Mouse (Mus musculus): ENCODE results near the gene Qsox1. TPM values are rescaled to one million over a fixed set of nuclear protein-coding genes. Genes with fewer than 3 reads are reported as not detected.
A peak's percentile ranks its signal among the peaks of the same experiment; 100 is the strongest.

Qsox1 gene
- polyA plus RNA-seq, 1 experiment from 2014 or later = 26.3 TPM

GRCm38 (mm10) chr1:155741988-155742387 is 70.7 kb downstream of the Qsox1 start:
- under 1% methylated on average over 26 of the region's 26 CpGs for WGBS
- H3K4me1 ChIP-seq (replicated peaks; ENCODE audit: control insufficient read depth, insufficient read depth, low read length) = peaks cover 15% of the 10 kb centered on the region
- H3K4me2 ChIP-seq = peak overlapping the region; percentile 97
- ATAC-seq (replicated peaks; ENCODE audit: low FRiP score) (peak; percentile 51), DNase-seq (ENCODE audit: low spot score) (peak; percentile 54)
- H3K36me3 ChIP-seq (ENCODE audit: control insufficient read depth, insufficient read depth, low read length) = no peaks in the 10 kb centered on the region
- peaks cover 92% of the 10 kb centered on the region for H3K27me3 ChIP-seq (replicated peaks; ENCODE audit: control insufficient read depth, insufficient read depth, low read length)
- no peak overlapping the region for H3K9ac ChIP-seq (ENCODE audit: low read depth, low read length)
- H3K4me3 ChIP-seq (ENCODE audit: low read depth, low read length) = peak overlapping the region; percentile 61
- no peak overlapping the region for H3K27ac ChIP-seq (ENCODE audit: low read depth, low read length)
- no peaks in the 10 kb centered on the region for H3K9me3 ChIP-seq (ENCODE audit: control insufficient read depth, low read length)

GRCm38 (mm10) chr1:155741378-155741945 is 71.2 kb downstream of the Qsox1 start:
- peaks cover 15% of the 10 kb centered on the region for H3K4me1 ChIP-seq (replicated peaks; ENCODE audit: control insufficient read depth, insufficient read depth, low read length)
- H3K27me3 ChIP-seq (replicated peaks; ENCODE audit: control insufficient read depth, insufficient read depth, low read length) = peaks cover 92% of the 10 kb centered on the region
- peak overlapping the region; percentile 97 for H3K4me2 ChIP-seq
- H3K27ac ChIP-seq (ENCODE audit: low read depth, low read length) = no peak overlapping the region
- no peak overlapping the region for H3K9ac ChIP-seq (ENCODE audit: low read depth, low read length)
- DNase-seq (ENCODE audit: low spot score) = peak; percentile 49
- peak overlapping the region; percentile 61 for H3K4me3 ChIP-seq (ENCODE audit: low read depth, low read length)
- H3K36me3 ChIP-seq (ENCODE audit: control insufficient read depth, insufficient read depth, low read length) = no peaks in the 10 kb centered on the region
- WGBS = 1% methylated on average over 34 of the region's 34 CpGs
- H3K9me3 ChIP-seq (ENCODE audit: control insufficient read depth, low read length) = no peaks in the 10 kb centered on the region
- ATAC-seq (replicated peaks; ENCODE audit: low FRiP score) = no peak

GRCm38 (mm10) chr1:155740622-155741377 is 71.9 kb downstream of the Qsox1 start:
- peak; percentile 55 for DNase-seq (ENCODE audit: low spot score)
- Histone ChIP-seq H3K4me1 (replicated peaks; ENCODE audit: control insufficient read depth, insufficient read depth, low read length) (peaks cover 15% of the 10 kb centered on the region), H3K27ac (ENCODE audit: low read depth, low read length) (no peak overlapping the region), H3K27me3 (replicated peaks; ENCODE audit: control insufficient read depth, insufficient read depth, low read length) (peaks cover 92% of the 10 kb centered on the region), H3K9ac (ENCODE audit: low read depth, low read length) (no peak overlapping the region), H3K4me2 (peak overlapping the region; percentile 97), H3K36me3 (ENCODE audit: control insufficient read depth, insufficient read depth, low read length) (no peaks in the 10 kb centered on the region), H3K4me3 (ENCODE audit: low read depth, low read length) (no peak overlapping the region; the same call in 1 of the 2 replicates), H3K9me3 (ENCODE audit: control insufficient read depth, low read length) (no peaks in the 10 kb centered on the region)
- no peak for ATAC-seq (replicated peaks; ENCODE audit: low FRiP score)
- WGBS = 2% methylated on average over 44 of the region's 44 CpGs

GRCm38 (mm10) chr1:155737809-155738383 is 74.8 kb downstream of the Qsox1 start:
- no peaks in the 10 kb centered on the region for H3K9me3 ChIP-seq (ENCODE audit: control insufficient read depth, low read length)
- H3K27me3 ChIP-seq (replicated peaks; ENCODE audit: control insufficient read depth, insufficient read depth, low read length) = peaks cover 98% of the 10 kb centered on the region
- H3K9ac ChIP-seq (ENCODE audit: low read depth, low read length) = no peak overlapping the region
- no peak for DNase-seq (ENCODE audit: low spot score)
- no peak overlapping the region for H3K4me3 ChIP-seq (ENCODE audit: low read depth, low read length)
- under 1% methylated on average over 25 of the region's 25 CpGs for WGBS
- no peak for ATAC-seq (replicated peaks; ENCODE audit: low FRiP score)
- no peak overlapping the region for H3K27ac ChIP-seq (ENCODE audit: low read depth, low read length)
- H3K36me3 ChIP-seq (ENCODE audit: control insufficient read depth, insufficient read depth, low read length) = no peaks in the 10 kb centered on the region
- peaks cover 13% of the 10 kb centered on the region for H3K4me1 ChIP-seq (replicated peaks; ENCODE audit: control insufficient read depth, insufficient read depth, low read length)
- H3K4me2 ChIP-seq = no peak overlapping the region

GRCm38 (mm10) chr1:155737017-155737808 is 75.5 kb downstream of the Qsox1 start:
- Histone ChIP-seq H3K4me3 (ENCODE audit: low read depth, low read length) (no peak overlapping the region), H3K9me3 (ENCODE audit: control insufficient read depth, low read length) (no peaks in the 10 kb centered on the region), H3K27me3 (replicated peaks; ENCODE audit: control insufficient read depth, insufficient read depth, low read length) (peaks cover 98% of the 10 kb centered on the region), H3K36me3 (ENCODE audit: control insufficient read depth, insufficient read depth, low read length) (no peaks in the 10 kb centered on the region), H3K4me1 (replicated peaks; ENCODE audit: control insufficient read depth, insufficient read depth, low read length) (peaks cover 6% of the 10 kb centered on the region), H3K9ac (ENCODE audit: low read depth, low read length) (no peak overlapping the region), H3K27ac (ENCODE audit: low read depth, low read length) (no peak overlapping the region), H3K4me2 (no peak overlapping the region)
- DNase-seq (ENCODE audit: low spot score) (peak; percentile 43), ATAC-seq (replicated peaks; ENCODE audit: low FRiP score) (no peak)
- under 1% methylated on average over 58 of the region's 58 CpGs for WGBS

- Histone ChIP-seq H3K4me3 (ENCODE audit: low read depth, low read length) (no peak overlapping the region), H3K4me1 (replicated peaks; ENCODE audit: control insufficient read depth, insufficient read depth, low read length) (no peaks in the 10 kb centered on the region; the same call in 1 of the 2 replicates), H3K4me2 (no peak overlapping the region), H3K9ac (ENCODE audit: low read depth, low read length) (no peak overlapping the region), H3K27ac (ENCODE audit: low read depth, low read length) (no peak overlapping the region), H3K36me3 (ENCODE audit: control insufficient read depth, insufficient read depth, low read length) (no peaks in the 10 kb centered on the region), H3K9me3 (ENCODE audit: control insufficient read depth, low read length) (no peaks in the 10 kb centered on the region), H3K27me3 (replicated peaks; ENCODE audit: control insufficient read depth, insufficient read depth, low read length) (peaks cover 98% of the 10 kb centered on the region)
- ATAC-seq (replicated peaks; ENCODE audit: low FRiP score) (no peak), DNase-seq (ENCODE audit: low spot score) (no peak)
- WGBS = 1% methylated on average over 26 of the region's 26 CpGs
Measured at GRCm38 (mm10) chr1:155736096-155736825, 76.4 kb downstream of the Qsox1 start.

GRCm38 (mm10) chr1:155731156-155731555 is 81.5 kb downstream of the Qsox1 start:
- no peak overlapping the region for H3K4me3 ChIP-seq (ENCODE audit: low read depth, low read length)
- no peak for DNase-seq (ENCODE audit: low spot score)
- H3K4me1 ChIP-seq (replicated peaks; ENCODE audit: control insufficient read depth, insufficient read depth, low read length) = no peaks in the 10 kb centered on the region
- 0% methylated on average over 2 of the region's 2 CpGs for WGBS
- H3K9me3 ChIP-seq (ENCODE audit: control insufficient read depth, low read length) = no peaks in the 10 kb centered on the region
- no peak overlapping the region for H3K27ac ChIP-seq (ENCODE audit: low read depth, low read length)
- H3K36me3 ChIP-seq (ENCODE audit: control insufficient read depth, insufficient read depth, low read length) = no peaks in the 10 kb centered on the region
- peaks cover 89% of the 10 kb centered on the region for H3K27me3 ChIP-seq (replicated peaks; ENCODE audit: control insufficient read depth, insufficient read depth, low read length)
- no peak overlapping the region for H3K4me2 ChIP-seq
- H3K9ac ChIP-seq (ENCODE audit: low read depth, low read length) = no peak overlapping the region
- ATAC-seq (replicated peaks; ENCODE audit: low FRiP score) = no peak

Measured in liver, embryonic 11.5 days (tissue).